Mouse (Mus musculus): ENCODE results near the gene Lcmt1. TPM values are rescaled to one million over a fixed set of nuclear protein-coding genes. Genes with fewer than 3 reads are reported as not detected.

Gene Lcmt1
- polyA plus RNA-seq, 1 experiment from 2014 or later: 63.5 TPM

GRCm38 (mm10) chr7:123450515-123450914 is 80.9 kb downstream of the Lcmt1 start:
- ATAC-seq (ENCODE audit: insufficient read depth, low FRiP score, low TSS enrichment) (no peak), DNase-seq (ENCODE audit: low spot score) (no peak)
- Histone ChIP-seq H3K27ac (ENCODE audit: low read depth, low read length) (no peak overlapping the region), H3K4me3 (ENCODE audit: low read depth, low read length) (no peak overlapping the region), H3K27me3 (ENCODE audit: control insufficient read depth, insufficient read depth, low read length) (no peaks in the 10 kb centered on the region), H3K4me2 (ENCODE audit: low read depth) (no peak overlapping the region), H3K9ac (ENCODE audit: low read length) (no peak overlapping the region), H3K36me3 (ENCODE audit: control insufficient read depth, insufficient read depth, low read length) (no peaks in the 10 kb centered on the region), H3K9me3 (ENCODE audit: control insufficient read depth, low read length) (no peaks in the 10 kb centered on the region), H3K4me1 (ENCODE audit: control insufficient read depth, insufficient read depth, low read length) (no peaks in the 10 kb centered on the region)
- WGBS: 95% methylated on average over 2 of the region's 2 CpGs

GRCm38 (mm10) chr7:123452551-123452950 is 83.0 kb downstream of the Lcmt1 start:
- H3K4me2 ChIP-seq (ENCODE audit: low read depth): no peak overlapping the region
- DNase-seq (ENCODE audit: low spot score): no peak
- H3K9me3 ChIP-seq (ENCODE audit: control insufficient read depth, low read length): no peaks in the 10 kb centered on the region; the same call in 1 of the 2 replicates
- H3K4me1 ChIP-seq (ENCODE audit: control insufficient read depth, insufficient read depth, low read length): no peaks in the 10 kb centered on the region
- H3K4me3 ChIP-seq (ENCODE audit: low read depth, low read length): no peak overlapping the region
- H3K9ac ChIP-seq (ENCODE audit: low read length): no peak overlapping the region
- WGBS: 85% methylated on average over 6 of the region's 6 CpGs
- no peaks in the 10 kb centered on the region for H3K36me3 ChIP-seq (ENCODE audit: control insufficient read depth, insufficient read depth, low read length)
- no peak overlapping the region for H3K27ac ChIP-seq (ENCODE audit: low read depth, low read length)
- ATAC-seq (ENCODE audit: insufficient read depth, low FRiP score, low TSS enrichment): no peak
- H3K27me3 ChIP-seq (ENCODE audit: control insufficient read depth, insufficient read depth, low read length): no peaks in the 10 kb centered on the region

- Histone ChIP-seq H3K4me2 (ENCODE audit: low read depth) (no peak overlapping the region), H3K4me3 (ENCODE audit: low read depth, low read length) (no peak overlapping the region), H3K27me3 (ENCODE audit: control insufficient read depth, insufficient read depth, low read length) (no peaks in the 10 kb centered on the region), H3K4me1 (ENCODE audit: control insufficient read depth, insufficient read depth, low read length) (no peaks in the 10 kb centered on the region), H3K36me3 (ENCODE audit: control insufficient read depth, insufficient read depth, low read length) (no peaks in the 10 kb centered on the region), H3K27ac (ENCODE audit: low read depth, low read length) (no peak overlapping the region), H3K9me3 (ENCODE audit: control insufficient read depth, low read length) (no peaks in the 10 kb centered on the region; the same call in 1 of the 2 replicates), H3K9ac (ENCODE audit: low read length) (no peak overlapping the region)
- 90% methylated on average over 8 of the region's 8 CpGs for WGBS
- ATAC-seq (ENCODE audit: insufficient read depth, low FRiP score, low TSS enrichment) (no peak), DNase-seq (ENCODE audit: low spot score) (no peak)
Observed at GRCm38 (mm10) chr7:123453066-123453465, 83.5 kb downstream of the Lcmt1 start.

- no peaks in the 10 kb centered on the region for H3K4me1 ChIP-seq (ENCODE audit: control insufficient read depth, insufficient read depth, low read length)
- H3K36me3 ChIP-seq (ENCODE audit: control insufficient read depth, insufficient read depth, low read length): no peaks in the 10 kb centered on the region
- H3K9me3 ChIP-seq (ENCODE audit: control insufficient read depth, low read length): no peaks in the 10 kb centered on the region; the same call in 1 of the 2 replicates
- no peak overlapping the region for H3K9ac ChIP-seq (ENCODE audit: low read length)
- no peak for DNase-seq (ENCODE audit: low spot score)
- ATAC-seq (ENCODE audit: insufficient read depth, low FRiP score, low TSS enrichment): no peak
- H3K4me3 ChIP-seq (ENCODE audit: low read depth, low read length): no peak overlapping the region
- no peak overlapping the region for H3K27ac ChIP-seq (ENCODE audit: low read depth, low read length)
- no peak overlapping the region for H3K4me2 ChIP-seq (ENCODE audit: low read depth)
- 92% methylated on average over 3 of the region's 3 CpGs for WGBS
- H3K27me3 ChIP-seq (ENCODE audit: control insufficient read depth, insufficient read depth, low read length): no peaks in the 10 kb centered on the region
Observed at GRCm38 (mm10) chr7:123455088-123455487, 85.5 kb downstream of the Lcmt1 start.

- no peaks in the 10 kb centered on the region for H3K36me3 ChIP-seq (ENCODE audit: control insufficient read depth, insufficient read depth, low read length)
- H3K9ac ChIP-seq (ENCODE audit: low read length): no peak overlapping the region
- no peaks in the 10 kb centered on the region; the same call in 1 of the 2 replicates for H3K9me3 ChIP-seq (ENCODE audit: control insufficient read depth, low read length)
- ATAC-seq (ENCODE audit: insufficient read depth, low FRiP score, low TSS enrichment): no peak
- H3K27me3 ChIP-seq (ENCODE audit: control insufficient read depth, insufficient read depth, low read length): no peaks in the 10 kb centered on the region
- no peaks in the 10 kb centered on the region for H3K4me1 ChIP-seq (ENCODE audit: control insufficient read depth, insufficient read depth, low read length)
- H3K27ac ChIP-seq (ENCODE audit: low read depth, low read length): no peak overlapping the region
- 92% methylated on average over 4 of the region's 4 CpGs for WGBS
- H3K4me3 ChIP-seq (ENCODE audit: low read depth, low read length): no peak overlapping the region
- no peak overlapping the region for H3K4me2 ChIP-seq (ENCODE audit: low read depth)
- DNase-seq (ENCODE audit: low spot score): no peak
Observed at GRCm38 (mm10) chr7:123458309-123458708, 88.7 kb downstream of the Lcmt1 start.

GRCm38 (mm10) chr7:123459247-123459646 is 89.7 kb downstream of the Lcmt1 start:
- no peak overlapping the region for H3K27ac ChIP-seq (ENCODE audit: low read depth, low read length)
- no peak overlapping the region for H3K9ac ChIP-seq (ENCODE audit: low read length)
- no peak overlapping the region for H3K4me3 ChIP-seq (ENCODE audit: low read depth, low read length)
- no peaks in the 10 kb centered on the region for H3K36me3 ChIP-seq (ENCODE audit: control insufficient read depth, insufficient read depth, low read length)
- no peaks in the 10 kb centered on the region for H3K27me3 ChIP-seq (ENCODE audit: control insufficient read depth, insufficient read depth, low read length)
- DNase-seq (ENCODE audit: low spot score) (no peak), ATAC-seq (ENCODE audit: insufficient read depth, low FRiP score, low TSS enrichment) (no peak)
- WGBS: 87% methylated on average over 4 of the region's 4 CpGs
- H3K4me1 ChIP-seq (ENCODE audit: control insufficient read depth, insufficient read depth, low read length): no peaks in the 10 kb centered on the region
- no peaks in the 10 kb centered on the region; the same call in 1 of the 2 replicates for H3K9me3 ChIP-seq (ENCODE audit: control insufficient read depth, low read length)
- no peak overlapping the region for H3K4me2 ChIP-seq (ENCODE audit: low read depth)

- H3K36me3 ChIP-seq (ENCODE audit: control insufficient read depth, insufficient read depth, low read length): no peaks in the 10 kb centered on the region
- no peak overlapping the region for H3K4me2 ChIP-seq (ENCODE audit: low read depth)
- H3K4me1 ChIP-seq (ENCODE audit: control insufficient read depth, insufficient read depth, low read length): no peaks in the 10 kb centered on the region
- no peak overlapping the region for H3K27ac ChIP-seq (ENCODE audit: low read depth, low read length)
- no peaks in the 10 kb centered on the region for H3K27me3 ChIP-seq (ENCODE audit: control insufficient read depth, insufficient read depth, low read length)
- DNase-seq (ENCODE audit: low spot score) (no peak), ATAC-seq (ENCODE audit: insufficient read depth, low FRiP score, low TSS enrichment) (no peak)
- H3K9me3 ChIP-seq (ENCODE audit: control insufficient read depth, low read length): no peaks in the 10 kb centered on the region; the same call in 1 of the 2 replicates
- no peak overlapping the region for H3K9ac ChIP-seq (ENCODE audit: low read length)
- H3K4me3 ChIP-seq (ENCODE audit: low read depth, low read length): no peak overlapping the region
- WGBS: 83% methylated on average over 4 of the region's 4 CpGs
Observed at GRCm38 (mm10) chr7:123461316-123461715, 91.7 kb downstream of the Lcmt1 start.

GRCm38 (mm10) chr7:123462070-123462501 is 92.5 kb downstream of the Lcmt1 start, which contains the start of gene Aqp8:
Gene Aqp8, plus strand, starts transcription at chr7:123462291.
- WGBS: 70% methylated on average over 9 of the region's 9 CpGs
- Histone ChIP-seq H3K4me3 (ENCODE audit: low read depth, low read length) (no peak within 1 kb of the TSS), H3K4me2 (ENCODE audit: low read depth) (no peak within 1 kb of the TSS), H3K9me3 (ENCODE audit: control insufficient read depth, low read length) (no peaks in the 10 kb centered on the region), H3K27ac (ENCODE audit: low read depth, low read length) (no peak within 1 kb of the TSS), H3K36me3 (ENCODE audit: control insufficient read depth, insufficient read depth, low read length) (no peaks in the 10 kb centered on the region), H3K9ac (ENCODE audit: low read length) (no peak within 1 kb of the TSS), H3K27me3 (ENCODE audit: control insufficient read depth, insufficient read depth, low read length) (no peaks in the 10 kb centered on the region), H3K4me1 (ENCODE audit: control insufficient read depth, insufficient read depth, low read length) (no peaks in the 10 kb centered on the region)
- DNase-seq (ENCODE audit: low spot score) (no peak), ATAC-seq (ENCODE audit: insufficient read depth, low FRiP score, low TSS enrichment) (no peak)

GRCm38 (mm10) chr7:123463569-123463968 is 94.0 kb downstream of the Lcmt1 start:
- Histone ChIP-seq H3K27me3 (ENCODE audit: control insufficient read depth, insufficient read depth, low read length) (no peaks in the 10 kb centered on the region), H3K27ac (ENCODE audit: low read depth, low read length) (no peak overlapping the region), H3K4me1 (ENCODE audit: control insufficient read depth, insufficient read depth, low read length) (no peaks in the 10 kb centered on the region), H3K4me3 (ENCODE audit: low read depth, low read length) (no peak overlapping the region), H3K9ac (ENCODE audit: low read length) (no peak overlapping the region), H3K9me3 (ENCODE audit: control insufficient read depth, low read length) (no peaks in the 10 kb centered on the region), H3K36me3 (ENCODE audit: control insufficient read depth, insufficient read depth, low read length) (no peaks in the 10 kb centered on the region), H3K4me2 (ENCODE audit: low read depth) (no peak overlapping the region)
- no peak for DNase-seq (ENCODE audit: low spot score)
- WGBS: 77% methylated on average over 4 of the region's 4 CpGs
- ATAC-seq (ENCODE audit: insufficient read depth, low FRiP score, low TSS enrichment): no peak

All from neural tube, embryonic 11.5 days (tissue).